Mouse (Mus musculus): Measurements from ENCODE around the gene Ugt2a3. TPM values are rescaled to one million over a fixed set of nuclear protein-coding genes. Genes with fewer than 3 reads are reported as not detected.

The Ugt2a3 gene
- not detected in 2 replicates for polyA plus RNA-seq (2012; ENCODE audit: low replicate concordance)

GRCm38 (mm10) chr5:87336961-87337697 is at the start of gene Ugt2a3:
Ugt2a3 (minus strand) TSS chr5:87337195.

Other genes with a start within 250 kb of the Ugt2a3 start
- gene Ugt2b36, start 244.6 kb downstream of the Ugt2a3 start, polyA plus RNA-seq (2012; ENCODE audit: low replicate concordance), result not detected in 2 replicates
- not detected in 2 replicates for gene Ugt2b5, start 196.9 kb downstream of the Ugt2a3 start, polyA plus RNA-seq (2012; ENCODE audit: low replicate concordance)
- gene Ugt2b37, start 82.4 kb downstream of the Ugt2a3 start, polyA plus RNA-seq (2012; ENCODE audit: low replicate concordance), result not detected in 2 replicates
- gene Ugt2b38, start 87.0 kb upstream of the Ugt2a3 start, polyA plus RNA-seq (2012; ENCODE audit: low replicate concordance), result not detected in 2 replicates
- not detected in 2 replicates for gene Ugt2a2, start 145.1 kb upstream of the Ugt2a3 start, polyA plus RNA-seq (2012; ENCODE audit: low replicate concordance)
- not detected in 2 replicates for gene Gm43638, start 149.6 kb upstream of the Ugt2a3 start, polyA plus RNA-seq (2012; ENCODE audit: low replicate concordance)
- not detected in 2 replicates for gene Ugt2a1, start 153.7 kb upstream of the Ugt2a3 start, polyA plus RNA-seq (2012; ENCODE audit: low replicate concordance)
- not detected in 2 replicates for gene Sult1b1, start 201.0 kb upstream of the Ugt2a3 start, polyA plus RNA-seq (2012; ENCODE audit: low replicate concordance)
- not detected in 2 replicates for gene Sult1d1, start 231.8 kb upstream of the Ugt2a3 start, polyA plus RNA-seq (2012; ENCODE audit: low replicate concordance)